Mouse (Mus musculus): ENCODE data around the gene Piezo1.

DNA sequence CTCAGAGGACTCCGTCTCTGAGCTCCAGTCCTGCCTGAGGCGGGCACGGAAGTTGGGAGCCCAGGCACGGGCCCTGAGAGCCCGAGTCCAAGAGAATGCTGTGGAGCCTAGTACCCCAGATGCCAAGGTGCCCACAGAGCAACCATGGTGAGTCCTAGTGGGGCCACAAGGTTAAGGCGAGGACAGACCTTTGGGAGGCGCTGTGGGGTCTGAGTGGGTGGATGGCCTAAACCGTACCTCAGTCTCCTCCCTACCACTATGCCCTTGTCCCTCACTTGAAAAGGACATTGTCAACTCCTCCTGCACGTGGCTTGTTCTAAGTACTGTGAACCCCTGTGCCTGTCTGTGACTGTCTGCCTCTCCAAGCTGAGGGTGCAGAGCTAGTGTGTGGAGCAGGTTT lies 18.2 kb upstream of the Piezo1 start:
- TF ChIP-seq CTCF (conservative IDR thresholded peaks at IDR 0.05 in 1 of 2, IDR thresholded peaks at IDR 0.05 in 1 of 2; ENCODE audit: low read depth in 2 of 2, low read length in 2 of 2): peak in 1 of 2 experiments; percentile 31; a peak in 2 of 4 replicates
- no peak for TF ChIP-seq MAFK (IDR thresholded peaks at IDR 0.05; ENCODE audit: insufficient replicate concordance, low read length)
- no peak for TF ChIP-seq E2F4 (IDR thresholded peaks at IDR 0.05; ENCODE audit: insufficient replicate concordance, low read depth, low read length)
